Mouse (Mus musculus): ENCODE results near the gene 1600015I10Rik.

The 1600015I10Rik gene

GRCm38 (mm10) chr6:48967868-48968267 is 38.2 kb downstream of the 1600015I10Rik start:
- DNase-seq = no peak

GRCm38 (mm10) chr6:48974663-48975062 is 45.0 kb downstream of the 1600015I10Rik start, which contains the start of gene Doxl2:
Gene Doxl2, plus strand, starts transcription at chr6:48974963.
- no peak for DNase-seq

GRCm38 (mm10) chr6:48979616-48980015 is 49.9 kb downstream of the 1600015I10Rik start:
- no peak for DNase-seq

- DNase-seq = no peak
Measured at GRCm38 (mm10) chr6:48982305-48982704, 52.6 kb downstream of the 1600015I10Rik start.

Data from B cell, adult 2 months (primary cell).